Mouse (Mus musculus): ENCODE measurements around the gene Ric3. TPM values are rescaled to one million over a fixed set of nuclear protein-coding genes. Genes with fewer than 3 reads are reported as not detected.
"Not testable (repeated sequence)": the region's sequence is repeated elsewhere in the genome, so short reads cannot be mapped to it uniquely, and the experiment has no call there.

Gene Ric3
- not detected in 2 replicates for polyA plus RNA-seq (2012; ENCODE audit: insufficient read depth, insufficient read length, missing spikeins)

DNA sequence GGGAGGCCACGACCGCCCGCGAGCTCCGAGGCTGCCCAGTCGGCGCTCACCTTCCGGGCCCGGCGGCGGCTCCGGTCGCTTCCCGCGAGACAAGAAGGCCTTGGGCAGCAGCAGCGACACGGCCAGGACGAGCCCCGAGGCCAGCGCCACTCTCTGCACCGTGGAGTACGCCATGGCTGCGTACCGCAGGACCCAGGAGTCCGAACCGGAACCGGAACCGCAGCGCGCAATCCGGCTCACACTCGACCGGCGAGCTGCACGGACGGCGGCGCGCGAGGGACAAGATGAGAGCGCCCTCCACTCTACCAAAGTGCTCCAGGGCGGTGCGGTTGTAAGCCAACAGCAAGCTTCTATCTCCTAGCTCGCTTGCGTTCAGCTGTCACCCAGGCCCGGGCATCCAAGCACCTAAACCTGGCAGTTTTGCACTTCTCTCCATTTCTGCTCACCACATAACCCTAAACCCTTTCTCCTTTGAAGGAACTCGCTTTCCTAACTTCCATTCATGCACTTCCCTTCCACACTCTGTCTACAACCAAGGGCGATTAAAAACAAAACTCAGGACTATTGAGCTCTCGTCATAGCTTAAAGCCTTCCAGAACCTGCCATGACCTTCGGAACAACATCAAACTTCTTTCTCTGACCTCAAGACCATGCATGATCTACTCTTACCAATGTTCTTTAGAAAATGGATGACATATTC, at the start of gene Ric3:
Gene Ric3 (minus strand): TSS at position 219 of the 700 bp plus-strand sequence.
- Histone ChIP-seq H3K4me1 (ENCODE audit: control insufficient read depth, insufficient read depth, low read length) (no peaks in the 10 kb centered on the region), H3K27ac (ENCODE audit: insufficient read depth, low read depth, low read length) (no peak within 1 kb of the TSS), H3K4me3 (ENCODE audit: insufficient read depth, low read length) (no peak within 1 kb of the TSS)
- TF ChIP-seq CTCF (IDR thresholded peaks at IDR 0.05; ENCODE audit: low read depth, low read length), result no peak
- TF ChIP-seq POLR2A (IDR thresholded peaks at IDR 0.05; ENCODE audit: borderline replicate concordance, low read depth, low read length), result no peak

DNA sequence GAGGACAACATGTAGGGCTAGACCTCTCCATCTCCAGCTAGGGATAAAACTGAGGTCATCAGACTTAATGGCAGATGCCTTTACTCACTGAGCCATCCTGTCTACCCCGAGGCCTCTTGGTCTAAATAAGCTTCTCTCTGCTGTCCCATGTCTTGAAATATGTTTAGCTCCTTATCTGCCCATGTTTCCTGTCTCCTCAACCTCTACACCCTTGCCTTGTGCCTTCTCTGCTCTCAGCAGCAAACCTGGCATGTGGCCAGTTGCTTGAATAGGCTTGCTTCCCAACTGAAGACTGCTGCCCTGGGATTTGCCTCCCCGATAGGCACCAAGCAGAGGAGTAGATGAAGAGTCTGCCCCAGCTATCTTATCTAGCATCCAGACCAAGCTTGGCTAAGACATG, 48.4 kb upstream of the Ric3 start:
- Histone ChIP-seq H3K27ac (ENCODE audit: insufficient read depth, low read depth, low read length) (no peak overlapping the region), H3K4me1 (ENCODE audit: control insufficient read depth, insufficient read depth, low read length) (no peaks in the 10 kb centered on the region), H3K4me3 (ENCODE audit: insufficient read depth, low read length) (no peak overlapping the region)
- TF ChIP-seq CTCF (IDR thresholded peaks at IDR 0.05; ENCODE audit: low read depth, low read length), result no peak
- TF ChIP-seq POLR2A (IDR thresholded peaks at IDR 0.05; ENCODE audit: borderline replicate concordance, low read depth, low read length), result no peak

- TF ChIP-seq CTCF (IDR thresholded peaks at IDR 0.05; ENCODE audit: low read depth, low read length), result no peak
- no peak for TF ChIP-seq POLR2A (IDR thresholded peaks at IDR 0.05; ENCODE audit: borderline replicate concordance, low read depth, low read length)
- Histone ChIP-seq H3K4me3 (ENCODE audit: insufficient read depth, low read length) (no peak overlapping the region), H3K27ac (ENCODE audit: insufficient read depth, low read depth, low read length) (no peak overlapping the region), H3K4me1 (ENCODE audit: control insufficient read depth, insufficient read depth, low read length) (no peaks in the 10 kb centered on the region)
Observed at GRCm38 (mm10) chr7:109129946-109130686, 47.0 kb upstream of the Ric3 start.

GRCm38 (mm10) chr7:109129442-109129841, 46.3 kb upstream of the Ric3 start:
- Histone ChIP-seq H3K4me3 (ENCODE audit: insufficient read depth, low read length) (no peak overlapping the region), H3K27ac (ENCODE audit: insufficient read depth, low read depth, low read length) (no peak overlapping the region), H3K4me1 (ENCODE audit: control insufficient read depth, insufficient read depth, low read length) (no peaks in the 10 kb centered on the region)
- TF ChIP-seq POLR2A (IDR thresholded peaks at IDR 0.05; ENCODE audit: borderline replicate concordance, low read depth, low read length) (no peak), CTCF (IDR thresholded peaks at IDR 0.05; ENCODE audit: low read depth, low read length) (no peak)

GRCm38 (mm10) chr7:109115929-109116328, 32.8 kb upstream of the Ric3 start:
- TF ChIP-seq CTCF (IDR thresholded peaks at IDR 0.05; ENCODE audit: low read depth, low read length) (no peak), POLR2A (IDR thresholded peaks at IDR 0.05; ENCODE audit: borderline replicate concordance, low read depth, low read length) (no peak)
- H3K27ac ChIP-seq (ENCODE audit: insufficient read depth, low read depth, low read length), result no peak overlapping the region

DNA sequence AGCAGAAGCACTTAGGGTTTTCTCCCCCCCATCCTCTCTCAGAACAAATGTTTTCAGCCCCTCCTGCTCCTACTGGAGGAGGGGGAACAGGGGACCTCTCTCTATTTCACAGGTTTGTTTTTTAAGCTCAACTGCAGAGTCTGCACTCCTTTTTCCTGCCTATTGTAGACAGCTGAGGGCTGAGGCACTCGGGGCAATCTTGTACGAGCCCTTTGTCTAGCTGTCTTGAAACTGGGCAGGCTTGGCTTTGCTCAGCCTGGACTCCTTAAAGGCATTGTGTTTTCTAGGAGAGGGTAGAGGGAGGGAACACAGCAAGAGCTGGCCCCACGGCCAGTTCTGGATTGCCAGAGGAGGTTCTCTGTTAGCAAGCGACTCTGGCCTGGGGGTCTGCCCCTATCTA, 32.4 kb upstream of the Ric3 start:
- not testable (repeated sequence) for H3K27ac ChIP-seq (ENCODE audit: insufficient read depth, low read depth, low read length); H3K4me1 ChIP-seq (ENCODE audit: control insufficient read depth, insufficient read depth, low read length); H3K4me3 ChIP-seq (ENCODE audit: insufficient read depth, low read length)

More at GRCm38 (mm10) chr7:109115929-109116328, 32.8 kb upstream of the Ric3 start:
- no peak overlapping the region for H3K4me3 ChIP-seq (ENCODE audit: insufficient read depth, low read length)
- no peaks in the 10 kb centered on the region for H3K4me1 ChIP-seq (ENCODE audit: control insufficient read depth, insufficient read depth, low read length)

DNA sequence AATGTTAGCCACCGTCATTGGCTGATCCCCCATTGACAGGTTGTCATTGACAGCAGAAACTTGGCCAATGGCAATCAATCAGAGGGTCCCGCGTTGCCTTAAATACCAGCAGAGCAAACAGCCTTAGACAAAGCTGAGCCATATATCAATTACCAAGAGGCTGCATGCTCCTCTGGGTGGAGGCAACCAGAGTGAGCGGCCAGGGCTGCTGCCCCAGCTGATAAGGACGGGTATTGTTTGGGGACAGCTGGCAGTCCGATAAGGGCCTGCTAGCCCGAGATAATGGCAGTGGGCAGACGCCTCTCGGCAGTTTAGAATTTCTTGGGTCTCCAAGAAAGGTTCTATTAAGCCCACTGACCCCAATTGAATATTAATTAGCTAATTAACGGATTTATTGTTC, 31.8 kb upstream of the Ric3 start:
- no peaks in the 10 kb centered on the region for H3K4me1 ChIP-seq (ENCODE audit: control insufficient read depth, insufficient read depth, low read length)
- TF ChIP-seq POLR2A (IDR thresholded peaks at IDR 0.05; ENCODE audit: borderline replicate concordance, low read depth, low read length) (no peak), CTCF (IDR thresholded peaks at IDR 0.05; ENCODE audit: low read depth, low read length) (no peak)
- H3K27ac ChIP-seq (ENCODE audit: insufficient read depth, low read depth, low read length), result no peak overlapping the region
- no peak overlapping the region for H3K4me3 ChIP-seq (ENCODE audit: insufficient read depth, low read length)

- TF ChIP-seq CTCF (IDR thresholded peaks at IDR 0.05; ENCODE audit: low read depth, low read length), result no peak
- no peak for TF ChIP-seq POLR2A (IDR thresholded peaks at IDR 0.05; ENCODE audit: borderline replicate concordance, low read depth, low read length)
- H3K4me3 ChIP-seq (ENCODE audit: insufficient read depth, low read length), result no peak overlapping the region
- H3K4me1 ChIP-seq (ENCODE audit: control insufficient read depth, insufficient read depth, low read length), result no peaks in the 10 kb centered on the region
- H3K27ac ChIP-seq (ENCODE audit: insufficient read depth, low read depth, low read length), result no peak overlapping the region
Observed at GRCm38 (mm10) chr7:109111000-109111399, 27.9 kb upstream of the Ric3 start.

DNA sequence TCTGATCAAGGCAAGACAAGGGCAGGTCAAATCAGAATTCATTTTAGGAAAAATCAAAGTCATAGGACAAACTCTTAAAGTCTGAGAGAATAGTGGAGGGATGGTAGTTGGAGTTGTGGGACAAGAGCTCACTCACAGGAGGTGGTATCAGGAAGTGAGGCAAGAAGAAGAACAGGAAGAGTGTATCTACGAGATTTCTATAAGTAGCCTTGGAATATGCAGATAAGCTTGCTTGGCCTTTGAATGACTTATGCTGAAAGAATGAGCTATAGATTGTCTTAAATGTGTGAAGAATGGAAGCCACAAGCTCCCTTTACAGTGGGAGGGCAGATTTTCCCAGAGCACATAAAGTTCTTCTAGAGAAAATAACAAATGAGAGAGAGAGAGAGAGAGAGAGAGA, 21.8 kb upstream of the Ric3 start:
- no peak overlapping the region for H3K4me3 ChIP-seq (ENCODE audit: insufficient read depth, low read length)
- TF ChIP-seq POLR2A (IDR thresholded peaks at IDR 0.05; ENCODE audit: borderline replicate concordance, low read depth, low read length) (no peak), CTCF (IDR thresholded peaks at IDR 0.05; ENCODE audit: low read depth, low read length) (no peak)

GRCm38 (mm10) chr7:109101167-109101566, 18.0 kb upstream of the Ric3 start:
- Histone ChIP-seq H3K4me3 (ENCODE audit: insufficient read depth, low read length) (no peak overlapping the region), H3K4me1 (ENCODE audit: control insufficient read depth, insufficient read depth, low read length) (no peaks in the 10 kb centered on the region), H3K27ac (ENCODE audit: insufficient read depth, low read depth, low read length) (no peak overlapping the region)
- no peak for TF ChIP-seq CTCF (IDR thresholded peaks at IDR 0.05; ENCODE audit: low read depth, low read length)

More for the DNA sequence above, 21.8 kb upstream of the Ric3 start:
- no peaks in the 10 kb centered on the region for H3K4me1 ChIP-seq (ENCODE audit: control insufficient read depth, insufficient read depth, low read length)
- no peak overlapping the region for H3K27ac ChIP-seq (ENCODE audit: insufficient read depth, low read depth, low read length)

All from bone marrow macrophage, adult 2 months (primary cell).